Mouse (Mus musculus) small intestine, adult 2 months (tissue): ENCODE results near the gene Aldh6a1. TPM values are rescaled to one million over a fixed set of nuclear protein-coding genes. Genes with fewer than 3 reads are reported as not detected.

Experiments
- H3K27ac ChIP-seq: fragments of 200-500 bp; 2 replicates; pipeline ENCODE4 v1.5.1; 2012; ENCODE audit warnings: low read depth, low read length, control low read depth, inconsistent platforms; ENCODE audit not compliant: insufficient read depth
- H3K27me3 ChIP-seq: fragments of 200-500 bp; 2 replicates; pipeline ENCODE4 v1.6.1; 2012; ENCODE audit warnings: mild to moderate bottlenecking, moderate library complexity, low read length, inconsistent platforms; ENCODE audit not compliant: control insufficient read depth, insufficient read depth
- H3K36me3 ChIP-seq: fragments of 200-500 bp; 2 replicates; pipeline ENCODE4 v1.6.1; 2012; ENCODE audit warnings: mild to moderate bottlenecking, low read length, control low read depth, inconsistent platforms; ENCODE audit not compliant: control insufficient read depth, insufficient read depth
- H3K4me1 ChIP-seq: fragments of 200-500 bp; 2 replicates; pipeline ENCODE4 v1.6.1; 2012; ENCODE audit warnings: low read length, inconsistent platforms, mixed read lengths; ENCODE audit not compliant: control insufficient read depth, insufficient read depth, insufficient read length
- H3K4me3 ChIP-seq: fragments of 200-500 bp; 2 replicates; pipeline ENCODE4 v1.5.1; 2012; ENCODE audit warnings: low read depth, mild to moderate bottlenecking, control low read depth, inconsistent platforms, low read length, moderate library complexity
- CTCF ChIP-seq: fragments of 200-500 bp; IDR thresholded peaks from 2 replicates; pipeline ENCODE4 v1.5.1; 2012; ENCODE audit warnings: low read depth, mild to moderate bottlenecking, control low read depth, inconsistent platforms, low read length, moderate library complexity, mixed read lengths; ENCODE audit not compliant: insufficient replicate concordance, insufficient read length; ENCODE audit errors: extremely low read depth
- POLR2A ChIP-seq: fragments of 200-500 bp; IDR thresholded peaks from 2 replicates; pipeline ENCODE4 v1.6.1; 2012; ENCODE audit warnings: low read depth, mild to moderate bottlenecking, control low read depth, inconsistent platforms, low read length, moderate library complexity
- WGBS: fragments of 180-500 bp; shearing (Covaris S2); methylation state at CpG from one replicate; pipeline ENCODE4 v1.1.7; 2018; 5-methylcytosine and 5-hydroxymethylcytosine counted together
- polyA plus RNA-seq: library from polyadenylated mRNA; depleted of rRNA; stranded (reverse); fragments of >200 nt; gene quantifications from 2 replicates; pipeline ENCODE4 v1.2.3, GENCODE M21; 2012

The Aldh6a1 gene
- polyA plus RNA-seq, 1 experiment = 1.5 TPM

DNA sequence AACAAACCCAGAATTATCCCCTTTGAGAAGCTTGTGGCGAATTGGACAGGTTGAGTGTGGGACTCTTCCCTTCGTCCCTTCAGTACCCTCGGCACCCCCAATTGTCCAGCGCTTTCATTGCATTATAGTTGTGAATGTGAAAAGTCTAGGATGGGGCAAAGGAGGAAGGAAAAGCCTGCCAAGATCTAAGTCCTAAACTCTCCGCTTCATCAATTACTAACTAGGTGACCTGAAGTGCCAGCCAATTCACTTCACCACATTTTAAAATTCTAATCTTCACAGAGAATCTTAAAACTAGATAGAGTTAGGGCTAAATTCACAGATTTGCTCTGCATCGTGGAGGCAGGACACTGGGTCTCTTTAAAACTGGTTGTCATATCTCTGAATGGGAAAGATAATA is 2.6 kb downstream of the Aldh6a1 start:
- H3K36me3 ChIP-seq = no peaks in the 10 kb centered on the region
- TF ChIP-seq CTCF = no peak
- no peak for TF ChIP-seq POLR2A
- no peaks in the 10 kb centered on the region for H3K27me3 ChIP-seq
- no peak overlapping the region for H3K4me3 ChIP-seq
- WGBS = 89% methylated on average over 6 of the region's 6 CpGs
- no peak overlapping the region for H3K27ac ChIP-seq
- no peaks in the 10 kb centered on the region for H3K4me1 ChIP-seq

DNA sequence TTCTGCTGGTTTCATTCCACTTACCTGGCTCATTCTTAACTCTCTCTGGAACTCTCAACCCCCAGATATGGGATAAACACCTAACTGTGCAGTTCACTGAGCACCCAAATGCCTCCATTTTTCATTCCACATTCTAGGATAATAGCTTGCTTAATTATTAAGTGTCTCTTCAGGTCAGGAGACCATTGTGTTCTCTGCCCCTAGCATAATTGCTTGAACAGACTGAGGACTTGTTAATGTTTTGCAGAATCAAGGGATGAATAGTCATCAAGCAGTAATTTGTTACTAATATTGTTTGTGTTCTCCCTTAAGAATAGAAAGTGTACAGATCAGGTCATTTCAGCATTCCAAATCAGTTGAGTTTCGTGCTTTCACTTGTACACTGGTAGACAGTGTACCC is 3.4 kb downstream of the Aldh6a1 start:
- Histone ChIP-seq H3K4me3 (no peak overlapping the region), H3K27ac (no peak overlapping the region), H3K4me1 (no peaks in the 10 kb centered on the region), H3K36me3 (no peaks in the 10 kb centered on the region), H3K27me3 (no peaks in the 10 kb centered on the region)
- TF ChIP-seq CTCF = no peak
- 73% methylated on average over 1 of the region's 1 CpGs for WGBS

DNA sequence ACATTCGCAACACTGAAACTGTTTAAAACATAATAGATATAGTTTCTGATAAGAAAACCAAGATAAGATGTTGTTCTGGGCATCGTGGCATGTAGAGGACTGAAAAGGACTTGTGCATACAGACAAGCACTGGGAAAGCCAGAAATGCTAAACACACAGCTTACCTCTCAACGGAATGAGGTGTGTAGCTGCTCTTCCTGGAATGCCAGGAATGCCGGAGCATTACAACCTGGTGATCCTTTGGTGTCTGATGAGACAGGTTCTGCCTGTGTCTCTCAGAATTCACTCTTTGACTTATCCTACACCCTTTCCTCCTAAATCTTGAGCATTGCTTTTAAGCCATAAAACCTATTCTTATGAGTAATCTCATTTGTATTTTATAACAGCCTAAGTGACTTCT is 8.3 kb downstream of the Aldh6a1 start:
- H3K36me3 ChIP-seq = no peaks in the 10 kb centered on the region

GRCm38 (mm10) chr12:84438697-84439096 is 12.1 kb downstream of the Aldh6a1 start:
- TF ChIP-seq CTCF (no peak), POLR2A (no peak)
- H3K4me3 ChIP-seq = no peak overlapping the region
- no peaks in the 10 kb centered on the region for H3K4me1 ChIP-seq
- H3K36me3 ChIP-seq = 0 out of 2 replicates have a peak, but pooled peaks cover 2% of the 10 kb centered on the region
- 21% methylated on average over 2 of the region's 2 CpGs for WGBS
- no peak overlapping the region for H3K27ac ChIP-seq
- no peaks in the 10 kb centered on the region for H3K27me3 ChIP-seq

More for the DNA sequence above, 8.3 kb downstream of the Aldh6a1 start:
- H3K4me1 ChIP-seq = no peaks in the 10 kb centered on the region
- H3K4me3 ChIP-seq = no peak overlapping the region
- 62% methylated on average over 4 of the region's 4 CpGs for WGBS
- TF ChIP-seq POLR2A (no peak), CTCF (no peak)
- H3K27ac ChIP-seq = no peak overlapping the region
- H3K27me3 ChIP-seq = no peaks in the 10 kb centered on the region

GRCm38 (mm10) chr12:84429825-84430224 is 21.0 kb downstream of the Aldh6a1 start:
- Histone ChIP-seq H3K36me3 (0 out of 2 replicates have a peak, but pooled peaks cover 8% of the 10 kb centered on the region), H3K4me3 (no peak overlapping the region), H3K27ac (no peak overlapping the region), H3K4me1 (no peaks in the 10 kb centered on the region), H3K27me3 (no peaks in the 10 kb centered on the region)
- TF ChIP-seq CTCF (no peak), POLR2A (no peak)
- WGBS = 74% methylated on average over 2 of the region's 2 CpGs

GRCm38 (mm10) chr12:84423990-84424389 is 26.8 kb downstream of the Aldh6a1 start:
- TF ChIP-seq CTCF = no peak
- no peak for TF ChIP-seq POLR2A

DNA sequence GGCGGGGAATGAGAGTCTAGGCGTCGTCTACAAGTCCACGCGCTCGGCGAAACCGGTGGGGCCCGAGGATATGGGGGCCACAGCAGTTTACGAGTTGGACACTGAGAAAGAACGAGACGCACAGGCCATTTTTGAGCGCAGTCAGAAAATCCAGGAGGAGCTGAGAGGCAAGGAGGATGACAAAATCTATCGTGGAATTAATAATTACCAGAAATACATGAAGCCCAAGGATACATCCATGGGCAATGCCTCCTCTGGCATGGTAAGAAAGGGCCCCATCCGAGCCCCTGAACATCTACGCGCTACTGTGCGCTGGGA is 33.2 kb downstream of the Aldh6a1 start:
- H3K4me1 ChIP-seq = peaks cover 8% of the 10 kb centered on the region
- TF ChIP-seq CTCF (no peak), POLR2A (no peak)
- WGBS = 29% methylated on average over 18 of the region's 18 CpGs

More at GRCm38 (mm10) chr12:84423990-84424389, 26.8 kb downstream of the Aldh6a1 start:
- 57% methylated on average over 3 of the region's 3 CpGs for WGBS
- Histone ChIP-seq H3K4me3 (no peak overlapping the region), H3K27me3 (no peaks in the 10 kb centered on the region), H3K36me3 (no peaks in the 10 kb centered on the region), H3K27ac (no peak overlapping the region), H3K4me1 (no peaks in the 10 kb centered on the region)

DNA sequence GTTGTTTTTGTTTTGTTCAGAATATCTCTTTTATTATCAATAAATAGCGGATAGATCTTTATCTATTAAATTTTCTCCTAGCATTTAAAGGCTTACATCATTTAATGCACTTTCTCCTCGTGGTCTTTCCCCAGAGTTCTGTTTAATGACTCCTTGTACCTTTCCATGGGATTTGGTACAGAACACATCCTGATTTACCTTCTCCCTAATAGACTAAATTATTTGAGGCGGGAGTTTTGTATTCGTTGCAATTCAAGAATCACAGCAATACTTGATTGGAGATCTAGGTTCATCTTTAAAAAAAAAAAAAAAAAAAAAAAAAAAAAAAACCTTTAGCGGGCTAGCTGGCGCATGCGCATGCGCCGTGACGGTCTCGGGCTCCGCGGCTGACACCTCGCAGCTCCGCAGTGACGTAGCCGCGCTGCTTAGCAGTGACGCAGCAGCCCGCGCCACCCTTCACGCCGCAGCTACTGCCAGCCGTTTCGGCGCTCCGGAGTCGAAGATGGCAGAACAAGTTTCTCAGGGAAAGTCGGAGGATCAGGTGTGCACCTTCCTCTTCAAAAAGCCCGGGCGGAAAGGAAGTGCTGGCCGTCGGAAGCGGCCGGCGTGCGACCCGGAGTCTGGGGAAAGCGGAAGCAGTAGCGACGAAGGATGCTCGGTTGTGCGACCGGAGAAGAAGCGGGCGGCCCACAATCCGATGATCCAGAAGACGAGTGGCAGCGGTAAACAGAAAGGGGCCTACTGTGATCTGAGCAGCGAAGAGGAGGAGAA is 33.8 kb downstream of the Aldh6a1 start, which contains the start of gene Rnf113a2:
TSS of gene Rnf113a2 (plus strand) at position 363 of the 771 bp plus-strand sequence.
- peak; percentile 57 for TF ChIP-seq POLR2A
- TF ChIP-seq CTCF = no peak
- peak within 1 kb of the TSS; percentile 77 for H3K4me3 ChIP-seq
- H3K27ac ChIP-seq = peak within 1 kb of the TSS; percentile 34
- H3K4me1 ChIP-seq = peaks cover 8% of the 10 kb centered on the region
- no peaks in the 10 kb centered on the region for H3K27me3 ChIP-seq
- 2% methylated on average over 50 of the region's 50 CpGs for WGBS
- no peaks in the 10 kb centered on the region for H3K36me3 ChIP-seq

More for the DNA sequence above, 33.2 kb downstream of the Aldh6a1 start:
- Histone ChIP-seq H3K27me3 (no peaks in the 10 kb centered on the region), H3K27ac (peak overlapping the region; percentile 34; the same call in 1 of the 2 replicates), H3K36me3 (no peaks in the 10 kb centered on the region), H3K4me3 (peak overlapping the region; percentile 77)
